Mouse (Mus musculus) liver, postnatal 0 days (tissue): ENCODE results near the gene Flvcr2.

Source experiments
- CTCF ChIP-seq: sonication (generic); IDR thresholded peaks from 2 replicates; pipeline ENCODE4 v1.5.1; 2016; ENCODE audit warnings: antibody characterized with exemption, low read depth
- EP300 ChIP-seq: IDR thresholded peaks from 2 replicates; pipeline ENCODE4 v1.6.1; 2016; ENCODE audit warnings: antibody characterized with exemption, low read depth, mild to moderate bottlenecking

GRCm38 (mm10) chr12:85779707-85780106 is 33.4 kb downstream of the Flvcr2 start:
- TF ChIP-seq CTCF (no peak), EP300 (no peak)
